Mouse (Mus musculus): ENCODE data around the gene Zfp768. TPM values are rescaled to one million over a fixed set of nuclear protein-coding genes. Genes with fewer than 3 reads are reported as not detected.

Zfp768 gene
- polyA plus RNA-seq, 2 experiments = 0.52 to 4.4 TPM

DNA sequence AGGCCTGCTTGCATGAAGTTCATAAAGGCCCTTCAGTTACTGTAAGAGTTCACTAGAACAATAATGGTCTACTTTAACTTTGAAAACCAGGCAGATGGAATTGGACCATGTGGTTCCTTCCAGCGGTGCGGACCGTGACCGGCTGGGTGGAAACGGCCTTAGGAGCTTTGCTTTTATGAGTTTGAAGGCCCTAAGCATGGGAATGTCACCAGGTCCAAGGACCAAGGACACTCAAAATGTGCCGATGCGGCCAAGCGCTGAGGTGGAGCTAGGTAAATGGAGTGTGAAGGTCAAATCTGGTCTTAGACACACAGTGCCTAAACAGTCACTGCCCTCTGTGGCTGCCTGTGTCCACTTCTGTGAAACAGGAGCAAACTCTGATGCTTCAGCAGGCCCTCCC lies 4.0 kb downstream of the Zfp768 start:
- H3K9me3 ChIP-seq (ENCODE audit: control insufficient read depth, low read length) = no peaks in the 10 kb centered on the region
- ATAC-seq (ENCODE audit: insufficient read depth) = no peak
- no peak overlapping the region for H3K27ac ChIP-seq
- H3K9ac ChIP-seq (replicated peaks) = no peak overlapping the region
- TF ChIP-seq CTCF (IDR thresholded peaks at IDR 0.05; ENCODE audit: low read depth) (no peak), EP300 (IDR thresholded peaks at IDR 0.05; ENCODE audit: low read depth) (no peak)
- H3K36me3 ChIP-seq (replicated peaks; ENCODE audit: control insufficient read depth, insufficient read depth, low read depth) = no peaks in the 10 kb centered on the region
- H3K27me3 ChIP-seq (ENCODE audit: control insufficient read depth, insufficient read depth, low read length) = no peaks in the 10 kb centered on the region
- peaks cover under 1 to 2% of the 10 kb centered on the region in 2 experiments; a peak in 3 of 4 replicates for H3K4me1 ChIP-seq (replicated peaks; ENCODE audit: control insufficient read depth in 2 of 2, insufficient read depth in 2 of 2, low read length in 1 of 2)
- H3K4me2 ChIP-seq (ENCODE audit: low read depth) = no peak overlapping the region
- DNase-seq (ENCODE audit: low read depth in 3 of 3, low spot score in 3 of 3) = no peak
- no peak overlapping the region for H3K4me3 ChIP-seq (ENCODE audit: insufficient read depth in 1 of 2, low read depth in 2 of 2, low read length in 2 of 2)
- 92% methylated on average over 8 of the region's 8 CpGs for WGBS (ENCODE audit: insufficient replicate concordance)

DNA sequence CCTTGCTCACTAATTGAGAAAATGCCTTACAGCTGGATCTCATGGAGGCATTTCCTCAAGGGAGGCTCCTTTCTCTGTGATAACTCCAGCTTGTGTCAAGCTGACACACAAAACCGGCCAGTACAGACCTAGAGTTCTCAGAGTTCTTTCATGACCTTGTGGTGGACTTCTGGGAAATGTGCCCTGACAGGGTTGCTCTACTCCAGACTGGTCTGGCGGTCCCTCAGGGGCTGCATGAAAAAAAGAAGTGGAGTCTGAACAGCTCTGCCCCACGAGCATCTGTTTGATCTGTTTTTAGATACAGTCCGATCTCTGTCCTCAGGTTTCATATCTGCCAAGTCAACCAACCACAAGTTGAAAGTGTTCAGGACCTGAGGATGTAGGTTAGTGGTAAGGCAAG lies 7.8 kb downstream of the Zfp768 start:
- H3K36me3 ChIP-seq (replicated peaks; ENCODE audit: control insufficient read depth, insufficient read depth, low read depth) = no peaks in the 10 kb centered on the region
- no peaks in the 10 kb centered on the region for H3K27me3 ChIP-seq (ENCODE audit: control insufficient read depth, insufficient read depth, low read length)
- H3K4me3 ChIP-seq (ENCODE audit: insufficient read depth in 1 of 2, low read depth in 2 of 2, low read length in 2 of 2) = no peak overlapping the region
- H3K9ac ChIP-seq (replicated peaks) = no peak overlapping the region
- H3K27ac ChIP-seq = no peak overlapping the region
- no peak for ATAC-seq (ENCODE audit: insufficient read depth)
- no peaks in the 10 kb centered on the region for H3K9me3 ChIP-seq (ENCODE audit: control insufficient read depth, low read length)
- no peak for TF ChIP-seq CTCF (IDR thresholded peaks at IDR 0.05; ENCODE audit: low read depth)
- no peak for TF ChIP-seq EP300 (IDR thresholded peaks at IDR 0.05; ENCODE audit: low read depth)
- DNase-seq (ENCODE audit: low read depth in 3 of 3, low spot score in 3 of 3) = no peak
- 29% methylated on average over 4 of the region's 4 CpGs for WGBS (ENCODE audit: insufficient replicate concordance)
- H3K4me1 ChIP-seq (replicated peaks; ENCODE audit: control insufficient read depth in 2 of 2, insufficient read depth in 2 of 2, low read length in 1 of 2) = no peaks in the 10 kb centered on the region
- H3K4me2 ChIP-seq (ENCODE audit: low read depth) = no peak overlapping the region

GRCm38 (mm10) chr7:127335604-127336003 lies 9.8 kb downstream of the Zfp768 start:
- 68% methylated on average over 4 of the region's 4 CpGs for WGBS (ENCODE audit: insufficient replicate concordance)
- ATAC-seq (ENCODE audit: insufficient read depth) = no peak
- no peaks in the 10 kb centered on the region for H3K9me3 ChIP-seq (ENCODE audit: control insufficient read depth, low read length)
- H3K36me3 ChIP-seq (replicated peaks; ENCODE audit: control insufficient read depth, insufficient read depth, low read depth) = no peaks in the 10 kb centered on the region
- H3K4me2 ChIP-seq (ENCODE audit: low read depth) = no peak overlapping the region
- no peaks in the 10 kb centered on the region for H3K27me3 ChIP-seq (ENCODE audit: control insufficient read depth, insufficient read depth, low read length)
- TF ChIP-seq CTCF (IDR thresholded peaks at IDR 0.05; ENCODE audit: low read depth) (no peak), EP300 (IDR thresholded peaks at IDR 0.05; ENCODE audit: low read depth) (no peak)
- no peaks in the 10 kb centered on the region for H3K4me1 ChIP-seq (replicated peaks; ENCODE audit: control insufficient read depth in 2 of 2, insufficient read depth in 2 of 2, low read length in 1 of 2)
- H3K27ac ChIP-seq = no peak overlapping the region
- H3K4me3 ChIP-seq (ENCODE audit: insufficient read depth in 1 of 2, low read depth in 2 of 2, low read length in 2 of 2) = no peak overlapping the region
- no peak for DNase-seq (ENCODE audit: low read depth in 3 of 3, low spot score in 3 of 3)
- no peak overlapping the region for H3K9ac ChIP-seq (replicated peaks)

- Histone ChIP-seq H3K9me3 (ENCODE audit: control insufficient read depth, low read length) (no peaks in the 10 kb centered on the region), H3K4me1 (replicated peaks; ENCODE audit: control insufficient read depth in 2 of 2, insufficient read depth in 2 of 2, low read length in 1 of 2) (no peaks in the 10 kb centered on the region), H3K27ac (no peak overlapping the region), H3K9ac (replicated peaks) (no peak overlapping the region), H3K36me3 (replicated peaks; ENCODE audit: control insufficient read depth, insufficient read depth, low read depth) (no peaks in the 10 kb centered on the region), H3K4me2 (ENCODE audit: low read depth) (no peak overlapping the region), H3K27me3 (ENCODE audit: control insufficient read depth, insufficient read depth, low read length) (no peaks in the 10 kb centered on the region), H3K4me3 (ENCODE audit: insufficient read depth in 1 of 2, low read depth in 2 of 2, low read length in 2 of 2) (no peak overlapping the region)
- DNase-seq (ENCODE audit: low read depth in 3 of 3, low spot score in 3 of 3) = no peak
- ATAC-seq (ENCODE audit: insufficient read depth) = no peak
- TF ChIP-seq CTCF (IDR thresholded peaks at IDR 0.05; ENCODE audit: low read depth) = no peak
- TF ChIP-seq EP300 (IDR thresholded peaks at IDR 0.05; ENCODE audit: low read depth) = no peak
- WGBS (ENCODE audit: insufficient replicate concordance) = 69% methylated on average over 6 of the region's 6 CpGs
Measured at GRCm38 (mm10) chr7:127333240-127333639, 12.1 kb downstream of the Zfp768 start.

- no peak for TF ChIP-seq EP300 (IDR thresholded peaks at IDR 0.05; ENCODE audit: low read depth)
- TF ChIP-seq CTCF (IDR thresholded peaks at IDR 0.05; ENCODE audit: low read depth) = no peak
- WGBS (ENCODE audit: insufficient replicate concordance) = 58% methylated on average over 2 of the region's 2 CpGs
- Histone ChIP-seq H3K9ac (replicated peaks) (no peak overlapping the region), H3K4me1 (replicated peaks; ENCODE audit: control insufficient read depth in 2 of 2, insufficient read depth in 2 of 2, low read length in 1 of 2) (no peaks in the 10 kb centered on the region), H3K4me3 (ENCODE audit: insufficient read depth in 1 of 2, low read depth in 2 of 2, low read length in 2 of 2) (no peak overlapping the region), H3K4me2 (ENCODE audit: low read depth) (no peak overlapping the region), H3K27me3 (ENCODE audit: control insufficient read depth, insufficient read depth, low read length) (no peaks in the 10 kb centered on the region), H3K27ac (no peak overlapping the region), H3K9me3 (ENCODE audit: control insufficient read depth, low read length) (no peaks in the 10 kb centered on the region), H3K36me3 (replicated peaks; ENCODE audit: control insufficient read depth, insufficient read depth, low read depth) (no peaks in the 10 kb centered on the region)
- no peak for ATAC-seq (ENCODE audit: insufficient read depth)
- DNase-seq (ENCODE audit: low read depth in 3 of 3, low spot score in 3 of 3) = no peak
Measured at GRCm38 (mm10) chr7:127326685-127327084, 18.7 kb downstream of the Zfp768 start.

All from liver, embryonic 14.5 days (tissue).